ENCODE assay signal across 31 mouse cellular contexts in genomic region chr12:68840815-68841214, GRCm38 (mm10).
"Had no signal": no experiment of that assay in that cellular context is flagged by ENCODE, and none has a peak within 500 bp of the region (broad histone marks: within the 10 kb centered on the region; RNA-seq: fewer than 3 reads in every experiment).

No protein-coding gene starts in this region.

- DNase-seq: left cerebral cortex, postnatal 4 days; liver; liver, embryonic 13.5 days; liver, postnatal 0 days; lung, adult 18-20 months; lung, adult 2 months; lung, embryonic 14.5 days; lung, postnatal 10 days; lung, postnatal 14 days; lung, postnatal 36 days; lung, postnatal 4 days had no signal

- H3K4me3 ChIP-seq: left cerebral cortex, adult 2 months; limb, embryonic 10.5 days; limb, embryonic 12.5 days; limb, embryonic 13.5 days; limb, embryonic 15.5 days; liver, embryonic 12.5 days; liver, embryonic 13.5 days; liver, embryonic 15.5 days; lung, embryonic 15.5 days; megakaryocyte, embryonic 14.5 days; midbrain, embryonic 10.5 days; midbrain, embryonic 12.5 days; midbrain, embryonic 13.5 days; midbrain, embryonic 15.5 days; myocyte; neural tube, embryonic 12.5 days had no signal

- H3K4me2 ChIP-seq: limb, embryonic 12.5 days; limb, embryonic 13.5 days; limb, embryonic 15.5 days; liver, embryonic 11.5 days; liver, embryonic 12.5 days; liver, embryonic 13.5 days; liver, embryonic 15.5 days; lung, embryonic 14.5 days; lung, embryonic 15.5 days; midbrain, embryonic 12.5 days; midbrain, embryonic 13.5 days; midbrain, embryonic 15.5 days; neural tube, embryonic 12.5 days had no signal

- ATAC-seq: liver, embryonic 12.5 days; liver, postnatal 0 days; lung, postnatal 0 days; midbrain, embryonic 13.5 days; midbrain, embryonic 15.5 days; midbrain, embryonic 16.5 days had no signal

- H3K27me3 ChIP-seq: limb, embryonic 12.5 days; limb, embryonic 13.5 days; limb, embryonic 15.5 days; liver, embryonic 12.5 days; liver, embryonic 13.5 days; liver, embryonic 15.5 days; lung, embryonic 15.5 days; megakaryocyte, embryonic 14.5 days; midbrain, embryonic 12.5 days; midbrain, embryonic 13.5 days; midbrain, embryonic 15.5 days; neural tube, embryonic 12.5 days had no signal

- H3K9me3 ChIP-seq: limb, embryonic 10.5 days; limb, embryonic 12.5 days; limb, embryonic 13.5 days; limb, embryonic 15.5 days; liver, embryonic 12.5 days; liver, embryonic 13.5 days; liver, embryonic 15.5 days; lung, embryonic 15.5 days; midbrain, embryonic 10.5 days; midbrain, embryonic 12.5 days; midbrain, embryonic 13.5 days; midbrain, embryonic 15.5 days; neural tube, embryonic 12.5 days had no signal

- H3K36me3 ChIP-seq: limb, embryonic 10.5 days; limb, embryonic 12.5 days; limb, embryonic 13.5 days; limb, embryonic 15.5 days; liver, embryonic 12.5 days; liver, embryonic 13.5 days; liver, embryonic 15.5 days; lung, embryonic 15.5 days; midbrain, embryonic 10.5 days; midbrain, embryonic 12.5 days; midbrain, embryonic 13.5 days; midbrain, embryonic 15.5 days; neural tube, embryonic 12.5 days had no signal

- H3K9ac ChIP-seq: limb, embryonic 12.5 days; limb, embryonic 13.5 days; limb, embryonic 15.5 days; liver, embryonic 12.5 days; liver, embryonic 13.5 days; liver, embryonic 14.5 days; liver, embryonic 15.5 days; liver, postnatal 0 days; lung, embryonic 14.5 days; lung, embryonic 15.5 days; midbrain, embryonic 12.5 days; midbrain, embryonic 13.5 days; midbrain, embryonic 15.5 days; neural tube, embryonic 12.5 days had no signal

- H3K27ac ChIP-seq: left cerebral cortex, adult 2 months; limb, embryonic 10.5 days; limb, embryonic 12.5 days; limb, embryonic 13.5 days; limb, embryonic 15.5 days; liver, embryonic 12.5 days; liver, embryonic 13.5 days; liver, embryonic 14.5 days; liver, embryonic 15.5 days; lung, embryonic 15.5 days; macrophage; midbrain, embryonic 10.5 days; midbrain, embryonic 12.5 days; midbrain, embryonic 13.5 days; neural tube, embryonic 12.5 days had no signal

- H3K4me1 ChIP-seq: limb, embryonic 10.5 days; limb, embryonic 12.5 days; limb, embryonic 13.5 days; limb, embryonic 15.5 days; liver, embryonic 12.5 days; liver, embryonic 13.5 days; liver, embryonic 15.5 days; lung, embryonic 15.5 days; megakaryocyte, embryonic 14.5 days; midbrain, embryonic 10.5 days; midbrain, embryonic 12.5 days; midbrain, embryonic 13.5 days; midbrain, embryonic 15.5 days; neural tube, embryonic 12.5 days had no signal
